Mouse (Mus musculus) bone marrow, adult 2 months (tissue): ENCODE data around the gene Map3k7cl.

Source experiments
- CTCF ChIP-seq: fragments of 200-500 bp; IDR thresholded peaks from 2 replicates; pipeline ENCODE4 v1.5.1; 2011; ENCODE audit warnings: low read length, control low read depth; ENCODE audit not compliant: control insufficient read depth, insufficient read depth
- POLR2A ChIP-seq: fragments of 200-500 bp; IDR thresholded peaks from 2 replicates; pipeline ENCODE4 v1.6.1; 2011; ENCODE audit warnings: low read depth, mild to moderate bottlenecking, control low read depth, low read length, borderline replicate concordance; ENCODE audit not compliant: control insufficient read depth

GRCm38 (mm10) chr16:87612218-87612838 is 59.2 kb downstream of the Map3k7cl start:
- TF ChIP-seq POLR2A: no peak
- no peak for TF ChIP-seq CTCF
